In the genomic region with DNA sequence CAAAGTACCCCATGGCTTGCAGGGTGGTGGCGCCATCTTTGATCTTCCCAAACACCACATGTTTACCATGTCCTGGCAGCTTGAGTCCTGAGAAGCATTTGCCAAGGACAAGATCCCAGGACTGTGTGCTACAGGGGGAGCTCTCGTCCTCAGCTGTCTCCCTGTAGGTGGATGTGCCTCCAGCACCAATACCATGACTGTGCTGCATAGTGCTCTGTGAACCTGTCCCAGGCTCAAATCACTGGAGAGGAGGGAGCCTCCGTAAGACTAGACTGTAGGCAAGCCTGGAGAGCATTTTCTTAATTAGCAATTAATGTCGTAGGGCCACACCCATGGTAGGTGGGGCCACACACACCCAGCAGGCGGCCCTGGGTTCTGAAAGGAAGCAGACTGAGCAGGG, we compare ENCODE assay signal across 25 mouse cellular contexts. TPM values are rescaled to one million over a fixed set of nuclear protein-coding genes. Genes with fewer than 3 reads are reported as not detected.
"Had no signal": no experiment of that assay in that cellular context is flagged by ENCODE, and none has a peak within 500 bp of the region (broad histone marks: within the 10 kb centered on the region; RNA-seq: fewer than 3 reads in every experiment).

No protein-coding gene starts in this region.

- ATAC-seq: lung, postnatal 0 days; midbrain, embryonic 13.5 days; midbrain, embryonic 15.5 days had no signal

- H3K9ac ChIP-seq: lung, embryonic 15.5 days; midbrain, embryonic 13.5 days; midbrain, embryonic 15.5 days; neural tube, embryonic 12.5 days; stomach, embryonic 15.5 days had no signal

- H3K4me2 ChIP-seq: lung, embryonic 15.5 days; midbrain, embryonic 11.5 days; midbrain, embryonic 13.5 days; midbrain, embryonic 15.5 days; neural tube, embryonic 12.5 days; stomach, embryonic 15.5 days had no signal

- H3K36me3 ChIP-seq: lung, embryonic 15.5 days; midbrain, embryonic 13.5 days; midbrain, embryonic 15.5 days; neural tube, embryonic 12.5 days; stomach, embryonic 15.5 days had no signal

- H3K4me1 ChIP-seq: lung, embryonic 15.5 days; megakaryocyte, embryonic 14.5 days; midbrain, embryonic 13.5 days; midbrain, embryonic 15.5 days; neural tube, embryonic 12.5 days; stomach, embryonic 15.5 days had no signal

- H3K27ac ChIP-seq: lung, embryonic 15.5 days; macrophage; midbrain, embryonic 13.5 days; midbrain, embryonic 15.5 days; neural tube, embryonic 12.5 days; stomach, embryonic 15.5 days; stomach, postnatal 0 days had no signal

- DNase-seq: lung, adult 2 months; lung, postnatal 14 days; lung, postnatal 36 days; right cerebral cortex, postnatal 14 days; thymus, adult 2 months; thymus, postnatal 25 days; thymus, postnatal 4 days had no signal

- H3K4me3 ChIP-seq: lung, embryonic 15.5 days; megakaryocyte, embryonic 14.5 days; midbrain, embryonic 13.5 days; midbrain, embryonic 15.5 days; neural tube, embryonic 12.5 days; stomach, embryonic 15.5 days had no signal

- H3K9me3 ChIP-seq: lung, embryonic 15.5 days; midbrain, embryonic 13.5 days; midbrain, embryonic 15.5 days; stomach, embryonic 15.5 days had no signal

RNA-seq across cellular contexts. Expression of gene Gm5678, which starts 48.5 kb away (rescaled TPM):
- total RNA-seq: megakaryocyte progenitor cell, adult 5-6 weeks; midbrain, postnatal 0 days; monocyte, adult 5-6 weeks; neutrophil, adult 5-6 weeks had no signal
- polyA plus RNA-seq: lung, adult 2 months; lung, embryonic 15.5 days; lung, postnatal 0 days; macrophage; midbrain, embryonic 11.5 days; midbrain, embryonic 13.5 days; midbrain, embryonic 15.5 days; midbrain, postnatal 0 days; neural tube, embryonic 12.5 days; neural tube, embryonic 14.5 days; spleen, adult 2 months; testis, adult 2 months; thymus, adult 2 months; urinary bladder, adult 2 months had no signal
